Mouse (Mus musculus): ENCODE results near the gene Arr3. TPM values are rescaled to one million over a fixed set of nuclear protein-coding genes. Genes with fewer than 3 reads are reported as not detected.

The Arr3 gene
- polyA plus RNA-seq, 1 experiment from 2014 or later = not detected

- H3K4me3 ChIP-seq (ENCODE audit: low read depth, low read length) = no peak overlapping the region
- ATAC-seq (ENCODE audit: low FRiP score) = no peak
- H3K9ac ChIP-seq (ENCODE audit: low read depth, low read length) = no peak overlapping the region
- no peaks in the 10 kb centered on the region for H3K27me3 ChIP-seq (ENCODE audit: control insufficient read depth, insufficient read depth, low read length)
- no peak overlapping the region for H3K4me2 ChIP-seq (replicated peaks; ENCODE audit: low read depth, low read length)
- H3K4me1 ChIP-seq (replicated peaks; ENCODE audit: control insufficient read depth, insufficient read depth, low read length) = no peaks in the 10 kb centered on the region
- H3K27ac ChIP-seq (ENCODE audit: low read depth, low read length) = no peak overlapping the region
- WGBS = 93% methylated on average over 4 of the region's 4 CpGs
- DNase-seq (ENCODE audit: low spot score) = no peak
- H3K9me3 ChIP-seq (ENCODE audit: control insufficient read depth, low read length) = no peaks in the 10 kb centered on the region
- no peaks in the 10 kb centered on the region for H3K36me3 ChIP-seq (ENCODE audit: control insufficient read depth, insufficient read depth, low read length)
Measured at GRCm38 (mm10) chrX:100624242-100624641, 18.9 kb downstream of the Arr3 start.

GRCm38 (mm10) chrX:100625146-100625545 lies 19.8 kb downstream of the Arr3 start:
- Histone ChIP-seq H3K36me3 (ENCODE audit: control insufficient read depth, insufficient read depth, low read length) (no peaks in the 10 kb centered on the region), H3K4me1 (replicated peaks; ENCODE audit: control insufficient read depth, insufficient read depth, low read length) (no peaks in the 10 kb centered on the region), H3K27ac (ENCODE audit: low read depth, low read length) (no peak overlapping the region), H3K4me2 (replicated peaks; ENCODE audit: low read depth, low read length) (peak overlapping the region; percentile 45), H3K27me3 (ENCODE audit: control insufficient read depth, insufficient read depth, low read length) (no peaks in the 10 kb centered on the region), H3K9me3 (ENCODE audit: control insufficient read depth, low read length) (no peaks in the 10 kb centered on the region), H3K4me3 (ENCODE audit: low read depth, low read length) (peak overlapping the region; percentile 60), H3K9ac (ENCODE audit: low read depth, low read length) (peak overlapping the region; percentile 57; the same call in 1 of the 2 replicates)
- ATAC-seq (ENCODE audit: low FRiP score) (peak; percentile 13; the same call in 1 of the 2 replicates), DNase-seq (ENCODE audit: low spot score) (no peak)
- 43% methylated on average over 7 of the region's 7 CpGs for WGBS

GRCm38 (mm10) chrX:100625546-100625801 lies 20.2 kb downstream of the Arr3 start, which contains the start of gene Kif4:
Gene Kif4, plus strand, starts transcription at chrX:100625737.
- peak within 1 kb of the TSS; percentile 47 for H3K27ac ChIP-seq (ENCODE audit: low read depth, low read length)

GRCm38 (mm10) chrX:100625802-100626793 lies 20.8 kb downstream of the Arr3 start, which contains the start of gene Pdzd11:
Gene Pdzd11, minus strand, starts transcription at chrX:100626568.
- Histone ChIP-seq H3K36me3 (ENCODE audit: control insufficient read depth, insufficient read depth, low read length) (no peaks in the 10 kb centered on the region), H3K4me3 (ENCODE audit: low read depth, low read length) (peak within 1 kb of the TSS; percentile 60), H3K9ac (ENCODE audit: low read depth, low read length) (peak within 1 kb of the TSS; percentile 69), H3K27me3 (ENCODE audit: control insufficient read depth, insufficient read depth, low read length) (no peaks in the 10 kb centered on the region), H3K4me1 (replicated peaks; ENCODE audit: control insufficient read depth, insufficient read depth, low read length) (no peaks in the 10 kb centered on the region), H3K9me3 (ENCODE audit: control insufficient read depth, low read length) (no peaks in the 10 kb centered on the region), H3K27ac (ENCODE audit: low read depth, low read length) (peak within 1 kb of the TSS; percentile 47), H3K4me2 (replicated peaks; ENCODE audit: low read depth, low read length) (peak within 1 kb of the TSS; percentile 64)
- DNase-seq (ENCODE audit: low spot score) = peak; percentile 89
- WGBS = 19% methylated on average over 61 of the region's 62 CpGs
- peak; percentile 100 for ATAC-seq (ENCODE audit: low FRiP score)

More at GRCm38 (mm10) chrX:100625546-100625801, 20.2 kb downstream of the Arr3 start, which contains the start of gene Kif4:
- Histone ChIP-seq H3K9me3 (ENCODE audit: control insufficient read depth, low read length) (no peaks in the 10 kb centered on the region), H3K4me2 (replicated peaks; ENCODE audit: low read depth, low read length) (peak within 1 kb of the TSS; percentile 64), H3K4me3 (ENCODE audit: low read depth, low read length) (peak within 1 kb of the TSS; percentile 60), H3K27me3 (ENCODE audit: control insufficient read depth, insufficient read depth, low read length) (no peaks in the 10 kb centered on the region), H3K4me1 (replicated peaks; ENCODE audit: control insufficient read depth, insufficient read depth, low read length) (no peaks in the 10 kb centered on the region), H3K36me3 (ENCODE audit: control insufficient read depth, insufficient read depth, low read length) (no peaks in the 10 kb centered on the region), H3K9ac (ENCODE audit: low read depth, low read length) (peak within 1 kb of the TSS; percentile 69)
- DNase-seq (ENCODE audit: low spot score) (no peak), ATAC-seq (ENCODE audit: low FRiP score) (no peak)
- 25% methylated on average over 3 of the region's 3 CpGs for WGBS

- H3K9ac ChIP-seq (ENCODE audit: low read depth, low read length) = no peak overlapping the region
- no peak for ATAC-seq (ENCODE audit: low FRiP score)
- no peak for DNase-seq (ENCODE audit: low spot score)
- H3K27me3 ChIP-seq (ENCODE audit: control insufficient read depth, insufficient read depth, low read length) = no peaks in the 10 kb centered on the region
- no peaks in the 10 kb centered on the region for H3K9me3 ChIP-seq (ENCODE audit: control insufficient read depth, low read length)
- H3K27ac ChIP-seq (ENCODE audit: low read depth, low read length) = no peak overlapping the region
- WGBS = 96% methylated on average over 2 of the region's 2 CpGs
- no peak overlapping the region for H3K4me3 ChIP-seq (ENCODE audit: low read depth, low read length)
- H3K4me2 ChIP-seq (replicated peaks; ENCODE audit: low read depth, low read length) = no peak overlapping the region
- no peaks in the 10 kb centered on the region for H3K4me1 ChIP-seq (replicated peaks; ENCODE audit: control insufficient read depth, insufficient read depth, low read length)
- no peaks in the 10 kb centered on the region for H3K36me3 ChIP-seq (ENCODE audit: control insufficient read depth, insufficient read depth, low read length)
Measured at GRCm38 (mm10) chrX:100629076-100629475, 23.8 kb downstream of the Arr3 start.

- 94% methylated on average over 8 of the region's 8 CpGs for whole genome bisulfite sequencing
- Histone ChIP-seq H3K27ac (ENCODE audit: low read depth, low read length) (no peak overlapping the region), H3K9ac (ENCODE audit: low read depth, low read length) (no peak overlapping the region), H3K4me1 (replicated peaks; ENCODE audit: control insufficient read depth, insufficient read depth, low read length) (no peaks in the 10 kb centered on the region), H3K9me3 (ENCODE audit: control insufficient read depth, low read length) (no peaks in the 10 kb centered on the region), H3K36me3 (ENCODE audit: control insufficient read depth, insufficient read depth, low read length) (no peaks in the 10 kb centered on the region), H3K4me3 (ENCODE audit: low read depth, low read length) (no peak overlapping the region), H3K27me3 (ENCODE audit: control insufficient read depth, insufficient read depth, low read length) (no peaks in the 10 kb centered on the region), H3K4me2 (replicated peaks; ENCODE audit: low read depth, low read length) (no peak overlapping the region)
- no peak for DNase-seq (ENCODE audit: low spot score)
- no peak for ATAC-seq (ENCODE audit: low FRiP score)
Measured at GRCm38 (mm10) chrX:100638477-100638876, 33.2 kb downstream of the Arr3 start.

GRCm38 (mm10) chrX:100652848-100653247 lies 47.6 kb downstream of the Arr3 start:
- Histone ChIP-seq H3K36me3 (ENCODE audit: control insufficient read depth, insufficient read depth, low read length) (no peaks in the 10 kb centered on the region), H3K9me3 (ENCODE audit: control insufficient read depth, low read length) (no peaks in the 10 kb centered on the region), H3K4me3 (ENCODE audit: low read depth, low read length) (no peak overlapping the region), H3K27me3 (ENCODE audit: control insufficient read depth, insufficient read depth, low read length) (no peaks in the 10 kb centered on the region), H3K9ac (ENCODE audit: low read depth, low read length) (no peak overlapping the region), H3K4me1 (replicated peaks; ENCODE audit: control insufficient read depth, insufficient read depth, low read length) (no peaks in the 10 kb centered on the region), H3K27ac (ENCODE audit: low read depth, low read length) (no peak overlapping the region), H3K4me2 (replicated peaks; ENCODE audit: low read depth, low read length) (no peak overlapping the region)
- no peak for DNase-seq (ENCODE audit: low spot score)
- no peak for ATAC-seq (ENCODE audit: low FRiP score)

GRCm38 (mm10) chrX:100664825-100665224 lies 59.5 kb downstream of the Arr3 start:
- no peak for DNase-seq (ENCODE audit: low spot score)
- no peak overlapping the region for H3K4me2 ChIP-seq (replicated peaks; ENCODE audit: low read depth, low read length)
- 91% methylated on average over 2 of the region's 2 CpGs for WGBS
- H3K9ac ChIP-seq (ENCODE audit: low read depth, low read length) = no peak overlapping the region
- no peak for ATAC-seq (ENCODE audit: low FRiP score)
- H3K27me3 ChIP-seq (ENCODE audit: control insufficient read depth, insufficient read depth, low read length) = no peaks in the 10 kb centered on the region
- H3K27ac ChIP-seq (ENCODE audit: low read depth, low read length) = no peak overlapping the region
- no peak overlapping the region for H3K4me3 ChIP-seq (ENCODE audit: low read depth, low read length)
- H3K4me1 ChIP-seq (replicated peaks; ENCODE audit: control insufficient read depth, insufficient read depth, low read length) = no peaks in the 10 kb centered on the region
- no peaks in the 10 kb centered on the region for H3K36me3 ChIP-seq (ENCODE audit: control insufficient read depth, insufficient read depth, low read length)
- H3K9me3 ChIP-seq (ENCODE audit: control insufficient read depth, low read length) = no peaks in the 10 kb centered on the region

All from hindbrain, embryonic 11.5 days (tissue).